12 mouse cellular contexts compared by ENCODE assay signal in genomic region chr6:39606862-39607261, GRCm38 (mm10). TPM values are rescaled to one million over a fixed set of nuclear protein-coding genes. Genes with fewer than 3 reads are reported as not detected.
A peak's percentile ranks its signal among the peaks of the same experiment; 100 is the strongest.
DNase-seq lines count a peak whose midpoint lies in the region; ATAC-seq and TF ChIP-seq lines count a peak whose summit lies in the region.
"Had no signal": no experiment of that assay in that cellular context is flagged by ENCODE, and none has a peak within 500 bp of the region (broad histone marks: within the 10 kb centered on the region; RNA-seq: fewer than 3 reads in every experiment).

No protein-coding gene starts in this region.

- 91% methylated on average over 3 of the region's 3 CpGs for WGBS in forebrain, embryonic 10.5 days
- 86% methylated on average over 3 of the region's 3 CpGs for WGBS in forebrain, embryonic 12.5 days

- H3K9ac ChIP-seq in MEL (ENCODE audit: control insufficient read depth, low read depth, low read length, poor library complexity, severe bottlenecking) = no peak overlapping the region
- H3K9ac ChIP-seq in forebrain, embryonic 12.5 days = no peak overlapping the region

- no peak overlapping the region for H3K4me2 ChIP-seq in forebrain, embryonic 12.5 days

- TF ChIP-seq RAD21 in MEL (IDR thresholded peaks at IDR 0.05; ENCODE audit: low read depth, low read length) = no peak

- H3K36me3 ChIP-seq in MEL (ENCODE audit: control insufficient read depth in 1 of 2, insufficient read depth in 2 of 2, low read length in 2 of 2) = no peaks in the 10 kb centered on the region; a peak in 2 of 4 replicates
- H3K36me3 ChIP-seq in forebrain, embryonic 10.5 days (replicated peaks) = peaks cover 34% of the 10 kb centered on the region
- H3K36me3 ChIP-seq in forebrain, embryonic 12.5 days (replicated peaks) = peaks cover 13% of the 10 kb centered on the region

- peak; percentile 37 for DNase-seq in lung, postnatal 10 days
- DNase-seq in lung, postnatal 14 days = no peak
- DNase-seq in MEL (ENCODE audit: low read depth, low spot score) = peak; percentile 43
- DNase-seq in thymus, postnatal 36 days = peak; percentile 25 to 35
- no peak for DNase-seq in forebrain, embryonic 10.5 days (ENCODE audit: extremely low spot score, low spot score)
- DNase-seq: kidney, postnatal 14 days had no signal

- TF ChIP-seq CTCF in MEL (IDR thresholded peaks at IDR 0.05 in 2 of 3, conservative IDR thresholded peaks at IDR 0.05 in 1 of 3; ENCODE audit: control insufficient read depth in 1 of 3, insufficient read depth in 1 of 3, low read depth in 2 of 3, low read length in 3 of 3, poor library complexity in 1 of 3, severe bottlenecking in 1 of 3) = no peak

- H3K27me3 ChIP-seq in MEL (ENCODE audit: control insufficient read depth in 1 of 2, insufficient read depth in 2 of 2, low read length in 2 of 2) = no peaks in the 10 kb centered on the region
- no peaks in the 10 kb centered on the region for H3K27me3 ChIP-seq in forebrain, embryonic 10.5 days (ENCODE audit: poor library complexity, severe bottlenecking)
- no peaks in the 10 kb centered on the region for H3K27me3 ChIP-seq in forebrain, embryonic 12.5 days

- no peak for TF ChIP-seq POLR2A in MEL (IDR thresholded peaks at IDR 0.05; ENCODE audit: control insufficient read depth in 1 of 2, insufficient read depth in 1 of 2, low read depth in 1 of 2, low read length in 2 of 2, poor library complexity in 1 of 2)

- peaks cover 0 to 2% of the 10 kb centered on the region in 2 experiments; a peak in 1 of 4 replicates for H3K4me1 ChIP-seq in MEL (ENCODE audit: control insufficient read depth in 1 of 2, insufficient read depth in 2 of 2, low read length in 2 of 2)
- H3K4me1 ChIP-seq in forebrain, embryonic 10.5 days = no peaks in the 10 kb centered on the region
- no peaks in the 10 kb centered on the region for H3K4me1 ChIP-seq in forebrain, embryonic 12.5 days
- H3K4me1 ChIP-seq: hindbrain, embryonic 10.5 days had no signal

- ATAC-seq in megakaryocyte progenitor cell, adult 5-6 weeks (replicated peaks; ENCODE audit: poor library complexity) = peak; percentile 20; the same call in 1 of the 2 replicates
- ATAC-seq in forebrain, embryonic 12.5 days (ENCODE audit: low FRiP score) = no peak

- TF ChIP-seq EP300 in MEL (IDR thresholded peaks at IDR 0.05; ENCODE audit: low read depth in 1 of 2, low read length in 2 of 2) = no peak

- H3K27ac ChIP-seq in MEL (ENCODE audit: control insufficient read depth, low read depth, low read length) = no peak overlapping the region
- H3K27ac ChIP-seq in forebrain, embryonic 10.5 days = no peak overlapping the region
- H3K27ac ChIP-seq in forebrain, embryonic 12.5 days = no peak overlapping the region
- H3K27ac ChIP-seq: hindbrain, embryonic 10.5 days; macrophage had no signal

- no peak overlapping the region for H3K4me3 ChIP-seq in MEL (ENCODE audit: control insufficient read depth in 1 of 2, insufficient read depth in 1 of 2, low read depth in 2 of 2, low read length in 2 of 2)
- H3K4me3 ChIP-seq in forebrain, embryonic 10.5 days = no peak overlapping the region
- H3K4me3 ChIP-seq in forebrain, embryonic 12.5 days (replicated peaks) = no peak overlapping the region
- H3K4me3 ChIP-seq: hindbrain, embryonic 10.5 days had no signal

- no peaks in the 10 kb centered on the region for H3K9me3 ChIP-seq in MEL (replicated peaks; ENCODE audit: insufficient read depth, low read length)
- H3K9me3 ChIP-seq in forebrain, embryonic 10.5 days = no peaks in the 10 kb centered on the region
- H3K9me3 ChIP-seq in forebrain, embryonic 12.5 days = no peaks in the 10 kb centered on the region
- H3K9me3 ChIP-seq: hindbrain, embryonic 10.5 days had no signal

- H3K79me2 ChIP-seq in MEL (ENCODE audit: control insufficient read depth, insufficient read depth, low read length, poor library complexity) = no peaks in the 10 kb centered on the region

TF ChIP-seq in MEL, 35 proteins besides CTCF, POLR2A, EP300 and RAD21:
- no peak for TF ChIP-seq KAT2A (conservative IDR thresholded peaks at IDR 0.05; ENCODE audit: low read depth, low read length)
- no peak for TF ChIP-seq CHD2 (IDR thresholded peaks at IDR 0.05; ENCODE audit: low read length)
- no peak for TF ChIP-seq ETS1 (IDR thresholded peaks at IDR 0.05; ENCODE audit: low read depth, low read length)
- TF ChIP-seq MEF2A (IDR thresholded peaks at IDR 0.05; ENCODE audit: extremely low read depth, insufficient replicate concordance, low read depth, low read length, poor library complexity, severe bottlenecking) = no peak
- no peak for TF ChIP-seq POLR2AphosphoS5 (IDR thresholded peaks at IDR 0.05; ENCODE audit: borderline replicate concordance, low read depth, low read length)
- TF ChIP-seq ZKSCAN1 (IDR thresholded peaks at IDR 0.05; ENCODE audit: low read depth, low read length) = no peak
- no peak for TF ChIP-seq HCFC1 (IDR thresholded peaks at IDR 0.05; ENCODE audit: low read depth, low read length)
- TF ChIP-seq ZC3H11A (IDR thresholded peaks at IDR 0.05; ENCODE audit: low read depth, low read length) = no peak
- no peak for TF ChIP-seq BHLHE40 (IDR thresholded peaks at IDR 0.05; ENCODE audit: borderline replicate concordance, low read depth, low read length)
- TF ChIP-seq UBTF (IDR thresholded peaks at IDR 0.05; ENCODE audit: borderline replicate concordance, insufficient read depth, low read depth, low read length) = no peak
- no peak for TF ChIP-seq USF1 (IDR thresholded peaks at IDR 0.05; ENCODE audit: low read depth, low read length)

RNA-seq across cellular contexts. Expression of gene Ndufb2, which starts 14.5 kb away (rescaled TPM):
- 137 and 144 TPM in 2 replicates for total RNA-seq in MEL (2012; rRNA removed)
- polyA plus RNA-seq in MEL (2012; ENCODE audit: insufficient read depth in 1 of 2, insufficient read length in 2 of 2, low read depth in 1 of 2, low replicate concordance in 2 of 2, missing spikeins in 1 of 2) = 10 to 100 TPM in 1 of 2 experiments, not detected in 1; 80.0 TPM
- total RNA-seq in megakaryocyte progenitor cell, adult 5-6 weeks (2015) = 129 and 139 TPM in 2 replicates
- 78.8 and 107 TPM in 2 replicates for total RNA-seq in megakaryocyte progenitor cell, adult 5-6 weeks (2017)
- polyA plus RNA-seq in forebrain, embryonic 10.5 days (2016; fragmentation: Nextera tagmentation; extraction: Ambion mirVana) = 253 and 270 TPM in 2 replicates
- polyA plus RNA-seq in forebrain, embryonic 12.5 days (2016; fragmentation: Nextera tagmentation; extraction: Ambion mirVana) = 241 and 242 TPM in 2 replicates

RNA-seq across cellular contexts. Expression of gene Gm42420, which starts 21.3 kb away (rescaled TPM):
- total RNA-seq in MEL (2012; rRNA removed) = 1.4 and 1.5 TPM in 2 replicates
- polyA plus RNA-seq in MEL (2012; ENCODE audit: insufficient read depth in 1 of 2, insufficient read length in 2 of 2, low read depth in 1 of 2, low replicate concordance in 2 of 2, missing spikeins in 1 of 2) = 1 to 10 TPM in 1 of 2 experiments, not detected in 1; 1.9 TPM
- 6.5 and 7.1 TPM in 2 replicates for total RNA-seq in megakaryocyte progenitor cell, adult 5-6 weeks (2015)
- total RNA-seq in megakaryocyte progenitor cell, adult 5-6 weeks (2017) = not detected in 2 replicates
- polyA plus RNA-seq in forebrain, embryonic 10.5 days (2016; fragmentation: Nextera tagmentation; extraction: Ambion mirVana) = 0.74 TPM in 1 of 2 replicates, not detected in the other
- polyA plus RNA-seq in forebrain, embryonic 12.5 days (2016; fragmentation: Nextera tagmentation; extraction: Ambion mirVana) = 0.87 and 1.7 TPM in 2 replicates
- total RNA-seq: midbrain, postnatal 0 days had no signal
- polyA plus RNA-seq: liver, adult 2 months; macrophage had no signal

RNA-seq across cellular contexts. Expression of gene Adck2, which starts 33.2 kb away (rescaled TPM):
- total RNA-seq in MEL (2012; rRNA removed) = 8.1 and 11.0 TPM in 2 replicates
- polyA plus RNA-seq in MEL (2012; ENCODE audit: insufficient read depth in 1 of 2, insufficient read length in 2 of 2, low read depth in 1 of 2, low replicate concordance in 2 of 2, missing spikeins in 1 of 2) = 10 to 100 TPM in 1 of 2 experiments, not detected in 1; 11.6 TPM
- 7.5 and 7.6 TPM in 2 replicates for total RNA-seq in megakaryocyte progenitor cell, adult 5-6 weeks (2015)
- total RNA-seq in megakaryocyte progenitor cell, adult 5-6 weeks (2017) = 5.6 and 7.3 TPM in 2 replicates
- 19.1 and 22.1 TPM in 2 replicates for polyA plus RNA-seq in forebrain, embryonic 10.5 days (2016; fragmentation: Nextera tagmentation; extraction: Ambion mirVana)
- polyA plus RNA-seq in forebrain, embryonic 12.5 days (2016; fragmentation: Nextera tagmentation; extraction: Ambion mirVana) = 36.6 and 37.0 TPM in 2 replicates

RNA-seq across cellular contexts. Expression of gene Dennd2a, which starts 49.2 kb away (rescaled TPM):
- total RNA-seq in MEL (2012; rRNA removed) = not detected in 2 replicates
- under 1 TPM in 1 of 2 experiments, not detected in 1; 0.15 TPM for polyA plus RNA-seq in MEL (2012; ENCODE audit: insufficient read depth in 1 of 2, insufficient read length in 2 of 2, low read depth in 1 of 2, low replicate concordance in 2 of 2, missing spikeins in 1 of 2)
- 1.1 TPM in 1 of 2 replicates, not detected in the other for total RNA-seq in megakaryocyte progenitor cell, adult 5-6 weeks (2015)
- total RNA-seq in megakaryocyte progenitor cell, adult 5-6 weeks (2017) = 0.46 TPM in 1 of 2 replicates, not detected in the other
- polyA plus RNA-seq in forebrain, embryonic 10.5 days (2016; fragmentation: Nextera tagmentation; extraction: Ambion mirVana) = 32.8 and 33.4 TPM in 2 replicates
- polyA plus RNA-seq in forebrain, embryonic 12.5 days (2016; fragmentation: Nextera tagmentation; extraction: Ambion mirVana) = 37.6 and 39.3 TPM in 2 replicates

Comparison
In these comparisons a context has a peak if more than half of its experiments do, and no peak if none do; other contexts are left out.
1. DNase-seq: peak in lung, postnatal 10 days (single experiment), MEL (single experiment) and thymus, postnatal 36 days (2 of 2); none in lung, postnatal 14 days (single experiment) and forebrain, embryonic 10.5 days (single experiment).